Mouse (Mus musculus): ENCODE data around the gene Il6ra. TPM values are rescaled to one million over a fixed set of nuclear protein-coding genes. Genes with fewer than 3 reads are reported as not detected.

Il6ra gene
- 1 to 10 TPM; 6.5 to 7.2 TPM for total RNA-seq (2021)
- long read RNA-seq: 0 reads

GRCm38 (mm10) chr3:89912543-89913391 is at the start of gene Il6ra:
Gene Il6ra (minus strand): TSS chr3:89913196.
- peak; percentile 68 to 86 for DNase-seq (ENCODE audit: low spot score in 2 of 2)

- DNase-seq (ENCODE audit: low spot score in 2 of 2): no peak
Measured at GRCm38 (mm10) chr3:89962059-89962750, 49.2 kb upstream of the Il6ra start.

- no peak for DNase-seq (ENCODE audit: low spot score in 2 of 2)
Measured at GRCm38 (mm10) chr3:89961436-89961835, 48.4 kb upstream of the Il6ra start.

GRCm38 (mm10) chr3:89960469-89960868 is 47.5 kb upstream of the Il6ra start:
- DNase-seq (ENCODE audit: low spot score in 2 of 2): peak; percentile 94 to 96

- DNase-seq (ENCODE audit: low spot score in 2 of 2): peak in 1 of 2 experiments; percentile 73
Measured at GRCm38 (mm10) chr3:89959435-89959834, 46.4 kb upstream of the Il6ra start.

- no peak for DNase-seq (ENCODE audit: low spot score in 2 of 2)
Measured at GRCm38 (mm10) chr3:89957880-89958279, 44.9 kb upstream of the Il6ra start.

- no peak for DNase-seq (ENCODE audit: low spot score in 2 of 2)
Measured at GRCm38 (mm10) chr3:89956177-89956971, 43.4 kb upstream of the Il6ra start.

- DNase-seq (ENCODE audit: low spot score in 2 of 2): peak; percentile 64 to 89
Measured at GRCm38 (mm10) chr3:89953420-89953819, 40.4 kb upstream of the Il6ra start.

- no peak for DNase-seq (ENCODE audit: low spot score in 2 of 2)
Measured at GRCm38 (mm10) chr3:89948655-89949054, 35.7 kb upstream of the Il6ra start.

GRCm38 (mm10) chr3:89948021-89948420 is 35.0 kb upstream of the Il6ra start:
- no peak for DNase-seq (ENCODE audit: low spot score in 2 of 2)

- DNase-seq (ENCODE audit: low spot score in 2 of 2): no peak
Measured at GRCm38 (mm10) chr3:89945026-89945425, 32.0 kb upstream of the Il6ra start.

- no peak for DNase-seq (ENCODE audit: low spot score in 2 of 2)
Measured at GRCm38 (mm10) chr3:89942894-89943293, 29.9 kb upstream of the Il6ra start.

GRCm38 (mm10) chr3:89936495-89936894 is 23.5 kb upstream of the Il6ra start:
- DNase-seq (ENCODE audit: low spot score in 2 of 2): no peak

GRCm38 (mm10) chr3:89932925-89933324 is 19.9 kb upstream of the Il6ra start:
- DNase-seq (ENCODE audit: low spot score in 2 of 2): no peak

- DNase-seq (ENCODE audit: low spot score in 2 of 2): no peak
Measured at GRCm38 (mm10) chr3:89928956-89929355, 16.0 kb upstream of the Il6ra start.

GRCm38 (mm10) chr3:89926440-89926839 is 13.4 kb upstream of the Il6ra start:
- DNase-seq (ENCODE audit: low spot score in 2 of 2): no peak

- no peak for DNase-seq (ENCODE audit: low spot score in 2 of 2)
Measured at GRCm38 (mm10) chr3:89920711-89921110, 7.7 kb upstream of the Il6ra start.

GRCm38 (mm10) chr3:89917408-89917807 is 4.4 kb upstream of the Il6ra start:
- no peak for DNase-seq (ENCODE audit: low spot score in 2 of 2)

- no peak for DNase-seq (ENCODE audit: low spot score in 2 of 2)
Measured at GRCm38 (mm10) chr3:89916622-89917021, 3.6 kb upstream of the Il6ra start.

GRCm38 (mm10) chr3:89914700-89915099 is 1.7 kb upstream of the Il6ra start:
- DNase-seq (ENCODE audit: low spot score in 2 of 2): no peak

- DNase-seq (ENCODE audit: low spot score in 2 of 2): no peak
Measured at GRCm38 (mm10) chr3:89912108-89912542, 871 bp downstream of the Il6ra start.

Data from layer of hippocampus, adult 18-20 months (tissue).